Mouse (Mus musculus): ENCODE results near the gene Egfl8.
A peak's percentile ranks its signal among the peaks of the same experiment; 100 is the strongest.

GRCm38 (mm10) chr17:34626773-34627092 is 11.0 kb upstream of the Egfl8 start:
- peak; percentile 70 for TF ChIP-seq CTCF (IDR thresholded peaks at IDR 0.05; ENCODE audit: low read depth)
- no peak for TF ChIP-seq EP300 (IDR thresholded peaks at IDR 0.05; ENCODE audit: low read depth)

Data from liver, embryonic 14.5 days (tissue).